Mouse (Mus musculus): ENCODE results near the gene Ms4a15. TPM values are rescaled to one million over a fixed set of nuclear protein-coding genes. Genes with fewer than 3 reads are reported as not detected.

Ms4a15 gene
- polyA plus RNA-seq, 1 experiment = not detected

DNA sequence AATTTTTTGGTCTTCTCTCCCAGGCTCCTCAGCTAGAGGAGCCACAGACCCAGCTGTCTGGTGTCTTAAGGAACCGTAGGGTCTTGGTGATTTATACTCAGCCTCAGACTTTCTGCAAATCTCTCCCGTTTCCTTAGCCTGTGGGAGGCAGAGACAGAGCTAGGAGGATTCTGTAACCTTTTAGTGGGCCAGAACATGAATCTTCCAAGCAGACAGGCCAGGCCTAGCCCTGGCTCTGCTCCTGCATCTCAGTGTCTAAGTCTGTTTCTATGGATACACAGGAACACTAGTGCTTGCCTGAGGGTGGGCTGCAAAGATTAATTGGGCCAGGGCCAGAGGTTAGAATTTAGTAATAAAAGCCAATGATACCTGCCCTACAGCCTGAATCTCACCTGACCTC is 19.9 kb downstream of the Ms4a15 start:
- no peak for TF ChIP-seq CEBPB (IDR thresholded peaks at IDR 0.05; ENCODE audit: low read depth)
- no peak for TF ChIP-seq USF1 (IDR thresholded peaks at IDR 0.05; ENCODE audit: low read depth)
- no peak for TF ChIP-seq MAX (IDR thresholded peaks at IDR 0.05)
- no peak for TF ChIP-seq MYOD1 (IDR thresholded peaks at IDR 0.05; ENCODE audit: control insufficient read depth, insufficient read length, low read depth)
- Histone ChIP-seq H3ac (ENCODE audit: control insufficient read depth, insufficient read length, low read depth) (no peak overlapping the region), H3K27me3 (ENCODE audit: control insufficient read depth, insufficient read depth, insufficient read length) (peaks cover 7% of the 10 kb centered on the region), H3K79me3 (ENCODE audit: low read depth) (no peaks in the 10 kb centered on the region), H3K79me2 (ENCODE audit: control insufficient read depth, insufficient read depth) (no peaks in the 10 kb centered on the region), H3K36me3 (ENCODE audit: control insufficient read depth, insufficient read depth) (no peaks in the 10 kb centered on the region), H3K4me3 (ENCODE audit: insufficient read depth, poor library complexity, severe bottlenecking) (no peak overlapping the region)

GRCm38 (mm10) chr19:10972660-10973059 is 20.4 kb downstream of the Ms4a15 start:
- Histone ChIP-seq H3K79me3 (ENCODE audit: low read depth) (no peaks in the 10 kb centered on the region), H3K27me3 (ENCODE audit: control insufficient read depth, insufficient read depth, insufficient read length) (peaks cover 12% of the 10 kb centered on the region)

GRCm38 (mm10) chr19:10970457-10970856 is 22.6 kb downstream of the Ms4a15 start:
- Histone ChIP-seq H3K36me3 (ENCODE audit: control insufficient read depth, insufficient read depth) (no peaks in the 10 kb centered on the region), H3K27me3 (ENCODE audit: control insufficient read depth, insufficient read depth, insufficient read length) (peaks cover 32% of the 10 kb centered on the region), H3K79me3 (ENCODE audit: low read depth) (no peaks in the 10 kb centered on the region), H3ac (ENCODE audit: control insufficient read depth, insufficient read length, low read depth) (no peak overlapping the region), H3K4me3 (ENCODE audit: insufficient read depth, poor library complexity, severe bottlenecking) (no peak overlapping the region), H3K79me2 (ENCODE audit: control insufficient read depth, insufficient read depth) (no peaks in the 10 kb centered on the region)
- no peak for TF ChIP-seq FOSL1 (IDR thresholded peaks at IDR 0.05; ENCODE audit: insufficient read depth, low read length, poor library complexity, severe bottlenecking)
- TF ChIP-seq MYOD1 (IDR thresholded peaks at IDR 0.05; ENCODE audit: control insufficient read depth, insufficient read length, low read depth) = no peak
- no peak for TF ChIP-seq CTCF (IDR thresholded peaks at IDR 0.05; ENCODE audit: control insufficient read depth, insufficient read depth, insufficient read length)
- no peak for TF ChIP-seq CEBPB (IDR thresholded peaks at IDR 0.05; ENCODE audit: low read depth)
- no peak for TF ChIP-seq MYOG (IDR thresholded peaks at IDR 0.05; ENCODE audit: control insufficient read depth, extremely low read depth, insufficient read length)
- no peak for TF ChIP-seq USF1 (IDR thresholded peaks at IDR 0.05; ENCODE audit: low read depth)
- TF ChIP-seq MAX (IDR thresholded peaks at IDR 0.05) = no peak

More at GRCm38 (mm10) chr19:10972660-10973059, 20.4 kb downstream of the Ms4a15 start:
- H3K79me2 ChIP-seq (ENCODE audit: control insufficient read depth, insufficient read depth) = no peaks in the 10 kb centered on the region
- TF ChIP-seq MYOG (IDR thresholded peaks at IDR 0.05; ENCODE audit: control insufficient read depth, extremely low read depth, insufficient read length) (no peak), MAX (IDR thresholded peaks at IDR 0.05) (no peak), USF1 (IDR thresholded peaks at IDR 0.05; ENCODE audit: low read depth) (no peak), FOSL1 (IDR thresholded peaks at IDR 0.05; ENCODE audit: insufficient read depth, low read length, poor library complexity, severe bottlenecking) (no peak), CTCF (IDR thresholded peaks at IDR 0.05; ENCODE audit: control insufficient read depth, insufficient read depth, insufficient read length) (no peak), MYOD1 (IDR thresholded peaks at IDR 0.05; ENCODE audit: control insufficient read depth, insufficient read length, low read depth) (no peak), CEBPB (IDR thresholded peaks at IDR 0.05; ENCODE audit: low read depth) (no peak)
- no peak overlapping the region for H3ac ChIP-seq (ENCODE audit: control insufficient read depth, insufficient read length, low read depth)
- no peak overlapping the region for H3K4me3 ChIP-seq (ENCODE audit: insufficient read depth, poor library complexity, severe bottlenecking)
- H3K36me3 ChIP-seq (ENCODE audit: control insufficient read depth, insufficient read depth) = no peaks in the 10 kb centered on the region

DNA sequence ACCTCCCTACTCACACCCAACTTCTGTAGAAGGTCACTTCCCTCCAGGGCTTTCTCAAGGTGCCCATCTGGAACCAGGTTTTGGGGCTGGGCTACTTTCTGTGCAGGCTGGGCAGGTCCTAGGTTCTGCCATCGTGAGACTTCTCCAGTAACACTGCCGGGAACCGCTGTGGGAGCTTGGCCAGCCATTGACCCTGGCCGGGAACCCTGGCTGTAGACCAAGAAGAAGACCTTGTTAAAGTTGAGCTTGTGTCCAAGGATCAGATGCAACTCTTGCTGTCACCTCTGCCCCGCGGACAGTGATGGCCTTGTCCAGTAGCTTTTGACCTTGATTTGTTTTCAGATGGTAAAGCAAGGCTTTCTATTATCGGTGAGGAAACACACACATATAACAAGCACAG is 24.5 kb downstream of the Ms4a15 start:
- no peak overlapping the region for H3ac ChIP-seq (ENCODE audit: control insufficient read depth, insufficient read length, low read depth)
- TF ChIP-seq MYOG (IDR thresholded peaks at IDR 0.05; ENCODE audit: control insufficient read depth, extremely low read depth, insufficient read length) = no peak
- no peak for TF ChIP-seq USF1 (IDR thresholded peaks at IDR 0.05; ENCODE audit: low read depth)
- no peak for TF ChIP-seq MYOD1 (IDR thresholded peaks at IDR 0.05; ENCODE audit: control insufficient read depth, insufficient read length, low read depth)
- no peak for TF ChIP-seq MAX (IDR thresholded peaks at IDR 0.05)
- no peak for TF ChIP-seq CEBPB (IDR thresholded peaks at IDR 0.05; ENCODE audit: low read depth)
- TF ChIP-seq FOSL1 (IDR thresholded peaks at IDR 0.05; ENCODE audit: insufficient read depth, low read length, poor library complexity, severe bottlenecking) = no peak
- no peak for TF ChIP-seq CTCF (IDR thresholded peaks at IDR 0.05; ENCODE audit: control insufficient read depth, insufficient read depth, insufficient read length)
- no peaks in the 10 kb centered on the region for H3K79me2 ChIP-seq (ENCODE audit: control insufficient read depth, insufficient read depth)
- H3K4me3 ChIP-seq (ENCODE audit: insufficient read depth, poor library complexity, severe bottlenecking) = no peak overlapping the region
- peaks cover 51% of the 10 kb centered on the region for H3K27me3 ChIP-seq (ENCODE audit: control insufficient read depth, insufficient read depth, insufficient read length)
- H3K79me3 ChIP-seq (ENCODE audit: low read depth) = no peaks in the 10 kb centered on the region
- H3K36me3 ChIP-seq (ENCODE audit: control insufficient read depth, insufficient read depth) = no peaks in the 10 kb centered on the region

- H3ac ChIP-seq (ENCODE audit: control insufficient read depth, insufficient read length, low read depth) = no peak overlapping the region
- no peaks in the 10 kb centered on the region for H3K36me3 ChIP-seq (ENCODE audit: control insufficient read depth, insufficient read depth)
- peaks cover 77% of the 10 kb centered on the region for H3K27me3 ChIP-seq (ENCODE audit: control insufficient read depth, insufficient read depth, insufficient read length)
- TF ChIP-seq FOSL1 (IDR thresholded peaks at IDR 0.05; ENCODE audit: insufficient read depth, low read length, poor library complexity, severe bottlenecking) (no peak), USF1 (IDR thresholded peaks at IDR 0.05; ENCODE audit: low read depth) (no peak), MYOD1 (IDR thresholded peaks at IDR 0.05; ENCODE audit: control insufficient read depth, insufficient read length, low read depth) (no peak), MYOG (IDR thresholded peaks at IDR 0.05; ENCODE audit: control insufficient read depth, extremely low read depth, insufficient read length) (no peak), MAX (IDR thresholded peaks at IDR 0.05) (no peak)
- no peaks in the 10 kb centered on the region for H3K79me2 ChIP-seq (ENCODE audit: control insufficient read depth, insufficient read depth)
- no peak overlapping the region for H3K4me3 ChIP-seq (ENCODE audit: insufficient read depth, poor library complexity, severe bottlenecking)
- no peaks in the 10 kb centered on the region for H3K79me3 ChIP-seq (ENCODE audit: low read depth)
These were observed 27.3 kb downstream of the Ms4a15 start for GRCm38 (mm10) chr19:10965721-10966120.

GRCm38 (mm10) chr19:10959978-10960346 is 33.1 kb downstream of the Ms4a15 start:
- Histone ChIP-seq H3ac (ENCODE audit: control insufficient read depth, insufficient read length, low read depth) (no peak overlapping the region), H3K36me3 (ENCODE audit: control insufficient read depth, insufficient read depth) (no peaks in the 10 kb centered on the region), H3K4me3 (ENCODE audit: insufficient read depth, poor library complexity, severe bottlenecking) (no peak overlapping the region), H3K79me3 (ENCODE audit: low read depth) (no peaks in the 10 kb centered on the region), H3K79me2 (ENCODE audit: control insufficient read depth, insufficient read depth) (no peaks in the 10 kb centered on the region), H3K27me3 (ENCODE audit: control insufficient read depth, insufficient read depth, insufficient read length) (peaks cover 40% of the 10 kb centered on the region)
- TF ChIP-seq MAX (IDR thresholded peaks at IDR 0.05) = no peak
- no peak for TF ChIP-seq USF1 (IDR thresholded peaks at IDR 0.05; ENCODE audit: low read depth)
- no peak for TF ChIP-seq MYOG (IDR thresholded peaks at IDR 0.05; ENCODE audit: control insufficient read depth, extremely low read depth, insufficient read length)
- TF ChIP-seq CTCF (IDR thresholded peaks at IDR 0.05; ENCODE audit: control insufficient read depth, insufficient read depth, insufficient read length) = no peak
- TF ChIP-seq CEBPB (IDR thresholded peaks at IDR 0.05; ENCODE audit: low read depth) = no peak
- no peak for TF ChIP-seq FOSL1 (IDR thresholded peaks at IDR 0.05; ENCODE audit: insufficient read depth, low read length, poor library complexity, severe bottlenecking)
- no peak for TF ChIP-seq MYOD1 (IDR thresholded peaks at IDR 0.05; ENCODE audit: control insufficient read depth, insufficient read length, low read depth)
